Mouse (Mus musculus) gastrocnemius, adult 8-10 months (tissue): ENCODE measurements around the gene Gm42957. TPM values are rescaled to one million over a fixed set of nuclear protein-coding genes. Genes with fewer than 3 reads are reported as not detected.
"Not testable (repeated sequence)": the region's sequence is repeated elsewhere in the genome, so short reads cannot be mapped to it uniquely, and the experiment has no call there.

Experiments
- DNase-seq, 2 experiments: peaks; one replicate each; pipeline ENCODE4 v3.0.0; 2022; ENCODE audit warnings: low spot score in 2 of 2
- total RNA-seq, 4 experiments: library from RNA; stranded (reverse); gene quantifications; 2 replicates each; pipeline ENCODE4 v1.2.4; 2022

Gene Gm42957
- total RNA-seq: not detected

- peak; percentile 70 to 77 for DNase-seq
Measured at GRCm38 (mm10) chr3:96634928-96635879, at the start of gene Gm42957, which contains the start of gene Pex11b. Gene Gm42957 (plus strand): TSS chr3:96635474. Gene Pex11b (plus strand): TSS chr3:96635376.

- no peak for DNase-seq
Measured at GRCm38 (mm10) chr3:96590657-96591056, 44.6 kb upstream of the Gm42957 start.

DNA sequence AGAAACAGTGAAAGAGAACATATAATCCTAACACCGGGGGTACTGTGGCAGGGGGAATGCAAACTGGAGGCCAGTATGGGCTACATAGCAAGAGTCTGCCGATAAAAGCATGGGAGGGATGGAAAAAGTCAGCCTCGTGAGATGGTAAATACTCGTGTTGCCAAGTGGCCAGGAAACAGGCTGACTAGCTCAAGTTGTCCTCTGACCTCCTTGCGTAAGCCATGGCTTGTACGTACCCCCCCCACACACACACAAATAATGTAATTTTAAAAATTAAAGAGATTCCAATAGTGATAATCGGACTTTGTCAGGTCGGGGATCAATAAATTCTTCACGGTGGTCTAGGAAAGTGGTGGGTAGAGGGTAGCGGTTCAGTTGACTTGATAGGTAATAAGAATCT, 41.9 kb upstream of the Gm42957 start:
- DNase-seq: no peak

- DNase-seq: peak; percentile 90 to 91
Measured at GRCm38 (mm10) chr3:96593790-96594560, 41.3 kb upstream of the Gm42957 start, which contains the start of gene Polr3gl. Gene Polr3gl (minus strand): TSS chr3:96594181.

DNA sequence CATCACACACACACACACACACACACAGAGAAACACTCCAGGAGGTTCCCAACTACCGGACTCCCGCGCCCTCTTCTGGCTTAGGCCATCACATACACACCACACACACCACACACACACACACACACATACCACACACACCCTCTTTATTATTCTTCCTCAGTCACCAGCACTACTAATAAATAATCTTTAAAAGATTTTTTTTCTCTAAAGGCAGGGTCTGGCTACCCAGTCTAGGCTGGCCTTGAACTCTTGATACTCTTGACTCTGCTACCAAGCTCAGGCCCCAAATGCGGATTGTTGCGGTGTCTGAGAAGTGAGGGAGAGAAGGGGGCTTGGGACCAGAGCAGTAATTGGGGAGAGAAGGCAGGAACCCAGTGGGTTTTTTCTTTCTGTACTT, 40.4 kb upstream of the Gm42957 start:
- DNase-seq: no peak

GRCm38 (mm10) chr3:96595661-96596060, 39.6 kb upstream of the Gm42957 start:
- no peak for DNase-seq

DNA sequence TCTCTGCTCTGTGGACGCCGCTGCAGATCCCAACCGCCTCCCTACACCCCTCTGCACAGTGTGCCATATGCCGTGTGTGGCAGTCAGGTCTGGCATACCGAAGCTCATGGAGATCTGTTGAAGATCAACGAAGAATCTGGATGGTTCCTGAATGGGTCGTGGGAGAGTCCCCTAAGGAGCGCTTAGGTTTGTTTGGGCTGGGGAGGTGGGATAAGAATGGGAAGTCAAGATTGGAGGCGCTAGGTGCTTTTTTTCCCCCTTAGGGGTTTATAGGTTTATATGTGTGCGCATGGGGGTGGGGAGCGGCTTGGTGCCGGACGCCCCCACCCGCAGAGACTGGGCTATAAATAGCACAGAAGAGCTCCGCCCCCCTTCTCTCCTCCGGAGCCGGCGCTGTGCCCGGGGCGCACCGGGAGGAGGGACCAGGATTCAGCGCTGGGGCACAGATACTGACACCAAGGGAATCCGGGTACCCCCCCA, 39.0 kb upstream of the Gm42957 start, which contains the start of gene Ankrd34a:
Gene Ankrd34a, plus strand, starts transcription at position 409 of the 480 bp plus-strand sequence.
- peak; percentile 37 to 47 for DNase-seq

- DNase-seq: no peak
Measured at GRCm38 (mm10) chr3:96596855-96597254, 38.4 kb upstream of the Gm42957 start.

DNA sequence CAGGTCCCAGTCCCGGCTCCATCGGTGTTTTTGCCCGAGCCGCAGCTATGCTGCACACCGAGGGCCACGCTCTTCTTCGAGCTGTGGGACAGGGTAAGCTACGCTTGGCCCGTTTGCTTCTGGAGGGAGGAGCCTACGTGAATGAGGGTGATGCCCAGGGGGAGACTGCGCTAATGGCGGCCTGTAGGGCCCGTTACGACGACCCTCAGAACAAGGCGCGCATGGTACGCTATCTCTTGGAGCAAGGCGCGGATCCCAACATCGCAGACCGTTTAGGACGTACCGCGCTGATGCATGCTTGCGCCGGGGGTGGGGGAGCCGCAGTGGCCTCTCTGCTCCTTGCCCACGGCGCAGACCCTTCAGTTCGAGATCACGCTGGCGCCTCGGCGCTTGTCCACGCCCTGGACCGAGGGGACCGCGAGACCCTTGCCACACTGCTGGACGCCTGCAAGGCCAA, 37.8 kb upstream of the Gm42957 start:
- peak in 1 of 2 experiments; percentile 15 for DNase-seq

GRCm38 (mm10) chr3:96598156-96599068, 36.9 kb upstream of the Gm42957 start:
- DNase-seq: peak; percentile 47 to 59

GRCm38 (mm10) chr3:96599069-96599393, 36.2 kb upstream of the Gm42957 start:
- no peak for DNase-seq

DNA sequence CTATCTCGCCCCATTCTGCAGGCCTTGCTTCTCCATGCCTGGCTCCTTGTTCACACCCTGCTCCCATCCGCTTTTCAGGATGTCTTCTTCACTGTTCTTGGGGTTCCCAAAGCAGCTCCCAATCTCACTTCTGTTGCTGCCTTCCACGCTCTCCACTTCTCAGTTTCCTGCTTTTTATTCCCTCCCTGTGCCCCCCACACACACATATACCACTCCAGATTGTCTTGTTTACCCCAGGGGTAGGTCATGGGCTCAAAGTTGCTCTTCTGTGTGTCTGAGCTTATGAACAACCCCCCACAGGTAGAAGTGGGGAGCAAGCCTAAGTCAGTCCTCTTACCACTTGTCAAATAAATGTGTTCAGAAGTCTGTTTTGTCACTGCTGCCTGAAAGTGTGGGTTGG, 35.9 kb upstream of the Gm42957 start:
- no peak for DNase-seq

- DNase-seq: peak; percentile 87 to 92
Measured at GRCm38 (mm10) chr3:96600639-96601250, 34.5 kb upstream of the Gm42957 start, which contains the start of gene Lix1l. Gene Lix1l (plus strand): TSS chr3:96601149.

DNA sequence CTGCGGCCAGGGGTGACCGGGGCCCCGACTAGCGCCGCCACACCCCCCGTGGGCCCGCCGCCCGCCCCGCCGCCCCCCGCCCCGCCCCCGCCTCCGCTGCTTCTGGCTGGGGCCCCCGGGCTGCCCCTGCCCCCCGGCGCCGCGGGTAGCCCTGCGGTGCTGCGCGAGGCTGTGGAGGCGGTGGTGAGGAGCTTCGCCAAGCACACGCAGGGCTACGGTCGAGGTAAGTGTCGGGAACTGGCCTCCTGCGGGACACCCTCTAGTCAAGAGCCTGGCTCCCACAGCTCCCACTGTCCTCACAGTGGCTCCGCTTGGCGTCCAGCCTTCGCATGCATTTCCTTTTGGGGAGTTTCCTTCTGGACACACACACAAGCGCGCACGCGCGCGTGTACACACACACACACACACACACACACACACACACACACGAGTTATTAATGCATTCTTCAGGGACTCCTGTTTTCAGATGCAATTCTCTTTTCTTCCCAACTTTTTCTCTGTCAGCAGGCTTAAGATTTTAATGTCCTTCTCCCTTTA, 34.0 kb upstream of the Gm42957 start:
- peak; percentile 53 to 60 for DNase-seq

GRCm38 (mm10) chr3:96601941-96602703, 33.2 kb upstream of the Gm42957 start:
- peak in 1 of 2 experiments; percentile 28 for DNase-seq

DNA sequence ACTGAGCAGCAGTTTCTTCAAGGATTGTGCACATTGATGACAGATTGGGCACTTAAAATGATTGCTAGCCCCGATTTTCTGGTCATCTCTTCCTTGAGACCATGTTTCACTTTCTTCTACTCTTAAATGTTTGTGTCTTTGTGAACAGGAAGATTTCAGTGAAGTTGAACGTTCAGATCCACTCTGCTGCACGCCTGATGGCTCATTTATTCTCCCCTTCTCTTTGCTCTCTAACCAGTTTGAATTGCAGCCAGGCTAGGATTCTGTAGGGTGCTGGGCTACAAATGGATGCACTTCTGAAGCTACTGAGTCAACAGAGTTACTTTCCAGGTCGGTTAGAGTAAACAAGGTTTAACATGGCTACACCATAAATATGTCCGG, 32.6 kb upstream of the Gm42957 start:
- DNase-seq: no peak

DNA sequence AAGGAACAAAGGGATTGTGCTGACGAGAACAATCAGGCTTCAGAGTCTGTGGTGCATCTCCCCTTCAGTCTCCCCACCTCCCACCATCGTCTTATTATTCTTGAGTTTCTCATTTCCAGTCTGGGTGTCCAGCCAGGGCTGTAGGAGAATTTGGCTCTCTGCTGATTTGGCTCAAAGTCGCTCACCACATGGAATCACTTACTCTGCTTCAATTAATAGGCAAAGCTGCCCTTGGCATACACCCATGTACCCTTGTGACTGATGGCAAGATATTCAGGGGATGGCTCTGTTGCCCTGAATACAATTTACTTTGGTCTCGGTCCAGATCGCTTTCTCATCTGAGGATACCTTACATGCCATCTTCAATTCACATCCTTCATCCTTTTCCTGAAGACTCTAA, 32.0 kb upstream of the Gm42957 start:
- no peak for DNase-seq

GRCm38 (mm10) chr3:96606007-96606406, 29.3 kb upstream of the Gm42957 start:
- DNase-seq: not testable (repeated sequence)

- DNase-seq: no peak
Measured at GRCm38 (mm10) chr3:96606618-96607017, 28.7 kb upstream of the Gm42957 start.
